Mouse (Mus musculus) embryonic facial prominence, embryonic 12.5 days (tissue): ENCODE results near the gene Colq. TPM values are rescaled to one million over a fixed set of nuclear protein-coding genes. Genes with fewer than 3 reads are reported as not detected.
A peak's percentile ranks its signal among the peaks of the same experiment; 100 is the strongest.
"Not testable (repeated sequence)": the region's sequence is repeated elsewhere in the genome, so short reads cannot be mapped to it uniquely, and the experiment has no call there.

Experiments
- ATAC-seq: fragments of 200-750 bp; cut with Nextera tagmentation; 2 replicates; pipeline ENCODE4 v1.8.0; 2017; ENCODE audit not compliant: insufficient number of reproducible peaks, insufficient read depth, low FRiP score, low TSS enrichment
- H3K27ac ChIP-seq: fragments of 300-500 bp; sonication (generic); 2 replicates; pipeline ENCODE4 v1.5.1; 2016; ENCODE audit warnings: mild to moderate bottlenecking
- H3K27me3 ChIP-seq: fragments of 300-500 bp; sonication (generic); 2 replicates; pipeline ENCODE4 v1.6.1; 2016; ENCODE audit warnings: mild to moderate bottlenecking, moderate library complexity
- H3K36me3 ChIP-seq: fragments of 300-500 bp; sonication (generic); 2 replicates; pipeline ENCODE4 v1.6.1; 2016; ENCODE audit warnings: mild to moderate bottlenecking
- H3K4me1 ChIP-seq: fragments of 300-500 bp; sonication (generic); 2 replicates; pipeline ENCODE4 v1.6.1; 2016
- H3K4me2 ChIP-seq: fragments of 300-500 bp; sonication (generic); replicated peaks from 2 replicates; pipeline ENCODE4 v1.6.1; 2016; ENCODE audit warnings: mild to moderate bottlenecking, moderate library complexity
- H3K4me3 ChIP-seq: fragments of 300-500 bp; sonication (generic); 2 replicates; pipeline ENCODE4 v1.5.1; 2016; ENCODE audit warnings: mild to moderate bottlenecking
- H3K9ac ChIP-seq: fragments of 300-500 bp; sonication (generic); 2 replicates; pipeline ENCODE4 v1.6.1; 2016; ENCODE audit warnings: mild to moderate bottlenecking, moderate library complexity
- H3K9me3 ChIP-seq: fragments of 300-500 bp; sonication (generic); 2 replicates; pipeline ENCODE4 v1.6.1; 2016; ENCODE audit warnings: mild to moderate bottlenecking, moderate library complexity
- WGBS: fragments of 180-500 bp; shearing (Covaris S2); methylation state at CpG from one replicate; pipeline ENCODE4 v1.1.7; 2016; 5-methylcytosine and 5-hydroxymethylcytosine counted together
- polyA plus RNA-seq: library from polyadenylated mRNA; unstranded; fragments of >200 nt; fragmentation: Nextera tagmentation; extraction: Ambion mirVana; gene quantifications from 2 replicates; pipeline ENCODE4 v1.2.1, GENCODE M21; 2016

Colq gene
- 0.61 and 1.0 TPM in 2 replicates for polyA plus RNA-seq

- Histone ChIP-seq H3K4me3 (no peak within 1 kb of the TSS), H3K4me2 (no peak within 1 kb of the TSS), H3K27me3 (no peaks in the 10 kb centered on the region), H3K9me3 (0 out of 2 replicates have a peak, but pooled peaks cover 4% of the 10 kb centered on the region), H3K4me1 (no peaks in the 10 kb centered on the region), H3K9ac (no peak within 1 kb of the TSS), H3K36me3 (no peaks in the 10 kb centered on the region), H3K27ac (no peak within 1 kb of the TSS)
- 77% methylated on average over 3 of the region's 3 CpGs for WGBS
- no peak for ATAC-seq
Observed at GRCm38 (mm10) chr14:31591243-31591642, at the start of gene Colq. Colq (minus strand) TSS chr14:31591343.

DNA sequence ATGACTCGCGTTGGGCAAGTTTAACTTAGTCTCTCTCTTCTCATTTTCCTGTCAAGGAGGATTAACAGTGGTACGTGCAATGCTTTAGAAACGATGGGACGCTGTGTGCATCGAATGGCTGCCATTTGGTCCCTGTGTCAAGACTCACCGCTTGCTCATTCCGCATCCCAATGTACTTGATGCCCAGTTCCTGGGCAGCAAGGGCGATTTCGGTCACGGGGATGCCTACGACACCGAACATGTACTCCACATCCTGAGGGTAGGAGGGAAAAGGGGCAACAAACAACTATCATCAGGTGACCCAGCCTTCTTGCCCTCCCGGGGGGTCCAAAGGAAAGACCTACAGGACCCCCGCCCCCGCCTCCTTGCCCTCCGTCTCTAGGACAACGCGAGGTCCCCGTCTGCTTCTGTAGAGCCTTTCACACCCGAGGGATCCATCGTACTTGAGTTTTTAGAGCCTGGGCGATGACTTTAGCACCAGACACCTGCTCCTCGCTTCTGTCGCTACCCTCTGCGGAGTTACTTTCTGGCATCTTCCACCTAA lies 49.3 kb upstream of the Colq start, which contains the start of gene Gm49387:
Gene Gm49387, minus strand, starts transcription at position 533 of the 544 bp plus-strand sequence.
- H3K27me3 ChIP-seq: no peaks in the 10 kb centered on the region
- H3K27ac ChIP-seq: peak within 1 kb of the TSS; percentile 86
- ATAC-seq: peak; percentile 24; the same call in 1 of the 2 replicates
- no peaks in the 10 kb centered on the region for H3K9me3 ChIP-seq
- peak within 1 kb of the TSS; percentile 81 for H3K4me2 ChIP-seq
- WGBS: 5% methylated on average over 26 of the region's 26 CpGs
- H3K9ac ChIP-seq: peak within 1 kb of the TSS; percentile 60
- peak within 1 kb of the TSS; percentile 52 for H3K4me3 ChIP-seq
- H3K4me1 ChIP-seq: peaks cover 10% of the 10 kb centered on the region; the same call in 1 of the 2 replicates
- no peaks in the 10 kb centered on the region for H3K36me3 ChIP-seq

- 71% methylated on average over 7 of the region's 7 CpGs for WGBS
- Histone ChIP-seq H3K9me3 (no peaks in the 10 kb centered on the region), H3K27ac (no peak overlapping the region), H3K9ac (no peak overlapping the region), H3K27me3 (no peaks in the 10 kb centered on the region), H3K4me1 (no peaks in the 10 kb centered on the region), H3K4me2 (no peak overlapping the region), H3K4me3 (no peak overlapping the region), H3K36me3 (no peaks in the 10 kb centered on the region)
- no peak for ATAC-seq
Observed at GRCm38 (mm10) chr14:31630677-31631076, 39.5 kb upstream of the Colq start.

DNA sequence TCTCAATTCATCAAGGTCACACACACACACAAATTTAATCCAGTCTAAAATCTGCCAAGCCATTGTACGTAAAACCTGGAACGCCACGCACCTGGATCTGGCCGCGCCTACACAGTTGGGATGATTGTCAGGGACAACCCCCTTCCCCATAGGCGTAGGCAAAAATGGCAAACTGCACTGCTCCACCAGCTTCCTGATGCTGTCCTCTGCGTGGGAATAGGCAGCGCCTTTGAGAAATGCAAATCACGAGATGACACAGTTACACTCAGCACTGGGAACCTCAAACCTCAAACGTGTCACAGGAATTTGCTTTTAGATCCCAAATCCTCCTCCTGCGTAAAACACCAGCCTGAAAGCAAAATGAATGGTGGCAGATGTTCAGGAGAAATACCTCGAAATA lies 31.6 kb upstream of the Colq start:
- WGBS: 86% methylated on average over 12 of the region's 12 CpGs
- H3K4me1 ChIP-seq: no peaks in the 10 kb centered on the region
- no peaks in the 10 kb centered on the region for H3K9me3 ChIP-seq
- H3K4me3 ChIP-seq: no peak overlapping the region
- no peaks in the 10 kb centered on the region for H3K27me3 ChIP-seq
- no peak for ATAC-seq
- H3K9ac ChIP-seq: no peak overlapping the region
- H3K4me2 ChIP-seq: no peak overlapping the region
- H3K27ac ChIP-seq: no peak overlapping the region
- no peaks in the 10 kb centered on the region for H3K36me3 ChIP-seq

- Histone ChIP-seq H3K4me3 (no peak overlapping the region), H3K4me2 (no peak overlapping the region), H3K9me3 (no peaks in the 10 kb centered on the region), H3K27me3 (no peaks in the 10 kb centered on the region), H3K36me3 (no peaks in the 10 kb centered on the region), H3K4me1 (no peaks in the 10 kb centered on the region), H3K27ac (no peak overlapping the region), H3K9ac (no peak overlapping the region)
- WGBS: 72% methylated on average over 9 of the region's 9 CpGs
- no peak for ATAC-seq
Observed at GRCm38 (mm10) chr14:31620591-31621223, 29.6 kb upstream of the Colq start.

DNA sequence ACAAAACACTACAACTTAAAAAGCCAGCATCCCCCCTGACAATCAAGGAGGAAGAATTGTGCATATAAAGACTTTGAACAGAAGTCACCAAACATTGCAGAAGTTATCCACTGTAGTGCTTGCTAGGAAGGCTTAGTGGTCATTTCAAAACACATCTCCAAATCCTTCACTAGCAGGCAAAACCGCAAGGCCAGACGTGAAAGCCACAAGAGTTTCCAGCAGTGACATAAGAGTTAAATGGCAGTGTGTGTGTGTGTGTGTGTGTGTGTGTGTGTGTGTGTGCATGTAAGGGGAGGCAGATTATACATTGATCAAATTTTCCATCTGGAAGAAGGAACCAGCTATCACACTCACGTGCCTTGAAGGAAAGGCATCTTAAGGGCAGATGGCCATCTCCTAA lies 26.9 kb upstream of the Colq start:
- Histone ChIP-seq H3K9ac (no peak overlapping the region), H3K4me1 (no peaks in the 10 kb centered on the region), H3K4me3 (no peak overlapping the region), H3K27me3 (no peaks in the 10 kb centered on the region), H3K36me3 (no peaks in the 10 kb centered on the region), H3K27ac (no peak overlapping the region), H3K9me3 (no peaks in the 10 kb centered on the region), H3K4me2 (no peak overlapping the region)
- ATAC-seq: no peak
- 80% methylated on average over 3 of the region's 3 CpGs for WGBS

GRCm38 (mm10) chr14:31617204-31617603 lies 26.1 kb upstream of the Colq start:
- no peaks in the 10 kb centered on the region for H3K9me3 ChIP-seq

DNA sequence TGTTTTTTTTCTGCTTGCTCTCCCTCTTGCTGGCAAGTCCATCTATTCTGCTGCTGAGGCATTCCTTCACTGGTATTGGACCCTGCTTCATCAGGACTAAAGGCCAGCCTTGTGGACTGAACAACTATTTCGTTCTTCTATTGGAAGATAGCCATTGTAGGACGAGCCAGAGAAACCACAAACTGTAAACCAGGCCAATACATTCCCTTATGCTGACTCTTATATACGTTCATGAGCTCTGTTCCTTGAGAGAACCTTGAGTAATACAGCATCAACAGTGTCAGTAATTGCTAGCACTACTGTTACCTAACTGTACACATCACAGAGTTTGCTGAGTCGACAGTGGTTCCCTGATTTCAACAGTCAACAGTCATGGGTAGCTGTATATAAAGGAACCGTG lies 22.5 kb upstream of the Colq start:
- Histone ChIP-seq H3K4me3 (no peak overlapping the region), H3K4me2 (no peak overlapping the region), H3K9me3 (no peaks in the 10 kb centered on the region), H3K27me3 (no peaks in the 10 kb centered on the region), H3K36me3 (no peaks in the 10 kb centered on the region), H3K9ac (no peak overlapping the region), H3K4me1 (no peaks in the 10 kb centered on the region), H3K27ac (no peak overlapping the region)
- 85% methylated on average over 5 of the region's 5 CpGs for WGBS
- ATAC-seq: no peak

More at GRCm38 (mm10) chr14:31617204-31617603, 26.1 kb upstream of the Colq start:
- Histone ChIP-seq H3K27me3 (no peaks in the 10 kb centered on the region), H3K27ac (no peak overlapping the region), H3K4me2 (no peak overlapping the region), H3K4me1 (no peaks in the 10 kb centered on the region), H3K36me3 (no peaks in the 10 kb centered on the region), H3K9ac (no peak overlapping the region), H3K4me3 (no peak overlapping the region)
- WGBS: 83% methylated on average over 9 of the region's 9 CpGs
- ATAC-seq: no peak

DNA sequence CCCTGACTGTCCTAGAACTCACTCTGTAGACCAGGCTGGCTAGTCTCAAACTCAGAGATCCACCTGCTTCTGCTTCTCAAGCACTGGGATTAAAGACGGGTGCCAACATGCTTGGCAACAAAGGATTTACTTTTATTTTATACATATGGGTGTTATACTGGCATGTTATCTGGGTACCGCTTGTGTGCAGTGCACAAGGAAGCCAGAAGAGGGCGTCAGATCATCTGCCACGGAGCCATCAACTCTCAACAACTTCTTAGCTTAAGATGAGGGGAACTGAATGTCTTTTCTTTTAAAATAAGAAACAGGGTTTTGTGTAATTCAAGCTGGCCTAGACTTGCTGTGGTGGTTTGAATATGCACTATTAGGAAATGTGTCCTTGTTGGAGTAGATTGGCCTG lies 20.8 kb upstream of the Colq start:
- Histone ChIP-seq H3K4me3 (no peak overlapping the region), H3K4me1 (no peaks in the 10 kb centered on the region), H3K4me2 (no peak overlapping the region), H3K9ac (no peak overlapping the region), H3K27ac (no peak overlapping the region), H3K27me3 (no peaks in the 10 kb centered on the region), H3K36me3 (no peaks in the 10 kb centered on the region), H3K9me3 (no peaks in the 10 kb centered on the region)
- ATAC-seq: no peak
- 64% methylated on average over 4 of the region's 4 CpGs for WGBS

DNA sequence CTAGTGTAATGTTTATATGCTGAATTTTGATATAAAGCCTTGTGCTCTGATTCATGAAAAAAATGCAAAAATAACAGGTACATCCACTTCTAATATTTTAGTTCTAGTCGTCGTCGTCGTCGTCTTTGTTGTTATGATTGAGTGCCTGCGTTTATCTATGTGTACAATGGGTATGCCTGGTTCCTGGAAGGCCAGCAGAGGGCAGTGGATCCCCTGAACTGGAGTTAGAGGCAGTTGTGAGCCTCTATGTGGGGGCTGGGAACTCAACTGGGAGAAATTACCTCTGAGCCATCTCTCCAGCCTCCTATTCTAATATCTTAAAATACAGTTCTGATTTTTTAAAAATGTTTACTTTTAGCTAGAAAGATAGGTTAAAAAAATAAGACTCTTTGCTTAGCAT lies 14.4 kb upstream of the Colq start:
- H3K36me3 ChIP-seq: no peaks in the 10 kb centered on the region
- H3K4me1 ChIP-seq: no peaks in the 10 kb centered on the region
- no peak overlapping the region for H3K9ac ChIP-seq
- no peaks in the 10 kb centered on the region for H3K9me3 ChIP-seq
- no peak overlapping the region for H3K4me3 ChIP-seq
- H3K4me2 ChIP-seq: no peak overlapping the region
- no peaks in the 10 kb centered on the region for H3K27me3 ChIP-seq
- no peak for ATAC-seq
- no peak overlapping the region for H3K27ac ChIP-seq
- 52% methylated on average over 6 of the region's 6 CpGs for WGBS

DNA sequence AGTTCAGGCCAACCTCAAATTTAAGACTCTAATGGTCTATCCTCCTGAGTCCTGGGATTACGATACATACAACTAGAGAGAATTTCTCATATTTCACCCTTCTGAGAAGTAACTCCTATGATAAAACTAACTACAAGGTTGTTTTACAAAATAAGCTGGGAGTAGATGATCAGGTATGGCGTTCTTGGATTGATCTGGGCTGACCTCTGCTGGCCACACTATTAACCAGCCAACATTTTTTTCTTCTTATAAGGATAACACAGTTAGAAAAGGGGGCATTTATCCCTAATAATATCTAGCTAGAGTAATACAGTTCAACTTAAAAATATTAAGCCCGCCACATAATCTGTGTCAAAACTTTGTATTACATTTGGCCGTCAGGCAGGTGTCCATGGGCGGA lies 13.8 kb upstream of the Colq start:
- ATAC-seq: no peak
- Histone ChIP-seq H3K9me3 (no peaks in the 10 kb centered on the region), H3K27me3 (no peaks in the 10 kb centered on the region), H3K36me3 (no peaks in the 10 kb centered on the region), H3K4me1 (no peaks in the 10 kb centered on the region), H3K9ac (no peak overlapping the region), H3K4me3 (no peak overlapping the region), H3K27ac (no peak overlapping the region), H3K4me2 (no peak overlapping the region)
- WGBS: 68% methylated on average over 5 of the region's 5 CpGs

- H3K4me1 ChIP-seq, ATAC-seq, H3K4me2 ChIP-seq, H3K27me3 ChIP-seq, H3K9ac ChIP-seq, H3K27ac ChIP-seq, H3K9me3 ChIP-seq, H3K36me3 ChIP-seq, H3K4me3 ChIP-seq: not testable (repeated sequence)
- WGBS: 82% methylated on average over 6 of the region's 6 CpGs
Observed at GRCm38 (mm10) chr14:31602616-31602979, 11.5 kb upstream of the Colq start.
